Mouse (Mus musculus) CH12F3 (cell line): ENCODE results near the gene Lypla2.

ENCODE experiments used
- in situ Hi-C: fragments of 300-500 bp; cut with MboI; formaldehyde crosslinking; loops from 2 replicates; pipeline ENCODE4 v1.14.3; 2020; ENCODE audit warnings: low sequenced_read_pairs

Lypla2 gene

GRCm38 (mm10) chr4:135921257-135922120, 50.9 kb downstream of the Lypla2 start:
- in situ Hi-C loops = no loop called here

GRCm38 (mm10) chr4:135920304-135921241, 51.9 kb downstream of the Lypla2 start, which contains the start of gene Fuca1:
Gene Fuca1, plus strand, starts transcription at chr4:135920735.
- in situ Hi-C loops = no loop called here

- in situ Hi-C loops = loop anchor here (5.0 kb wide), 1 partner anchor 37 kb away; no protein-coding TSS in a partner anchor
Measured at GRCm38 (mm10) chr4:135919280-135919639, 53.2 kb downstream of the Lypla2 start.

- in situ Hi-C loops = loop anchor here (5.0 kb wide), 1 partner anchor 36 kb away; no protein-coding TSS in a partner anchor
Measured at GRCm38 (mm10) chr4:135918635-135919279, 53.7 kb downstream of the Lypla2 start.
